Mouse (Mus musculus) CH12.LX (cell line): ENCODE data around the gene Tubb2b. TPM values are rescaled to one million over a fixed set of nuclear protein-coding genes. Genes with fewer than 3 reads are reported as not detected.

Source experiments
- DNase-seq: peaks from one replicate; pipeline ENCODE4 v3.0.0-alpha.2; 2013; ENCODE audit errors: extremely low read depth
- H3K27ac ChIP-seq: 2 replicates; pipeline ENCODE4 v1.5.1; 2012; ENCODE audit warnings: low read depth, mild to moderate bottlenecking, control low read depth, moderate library complexity; ENCODE audit not compliant: insufficient read depth
- H3K27me3 ChIP-seq: replicated peaks from 2 replicates; pipeline ENCODE3; 2012; ENCODE audit warnings: inconsistent platforms
- H3K36me3 ChIP-seq, 2 experiments: replicated peaks in 1 of 2; 2 replicates each; pipeline versions ENCODE3 to v1.6.1; 2012; ENCODE audit warnings: inconsistent platforms in 1 of 2, low read length in 1 of 2, mild to moderate bottlenecking in 1 of 2, mixed read lengths in 1 of 2, moderate library complexity in 1 of 2; ENCODE audit not compliant: control insufficient read depth in 1 of 2, insufficient read depth in 1 of 2
- H3K4me1 ChIP-seq, 2 experiments: 2 replicates each; pipeline ENCODE4 v1.6.1; 2012; ENCODE audit warnings: inconsistent platforms in 1 of 2, moderate library complexity in 1 of 2; ENCODE audit not compliant: insufficient read depth in 2 of 2, control insufficient read depth in 1 of 2
- H3K4me2 ChIP-seq: 2 replicates; pipeline ENCODE4 v1.6.1; 2012; ENCODE audit warnings: low read depth, mild to moderate bottlenecking, control low read depth; ENCODE audit not compliant: poor library complexity, insufficient read depth, severe bottlenecking
- H3K4me3 ChIP-seq, 3 experiments: fragments of 150-350 bp in 1 of 3; sonication (generic) in 1 of 3; replicated peaks in 1 of 3; 2 replicates each; pipeline versions ENCODE3 to v1.5.1; 2011 to 2012; ENCODE audit warnings: low read depth in 2 of 3, low read length in 2 of 3, mild to moderate bottlenecking in 2 of 3, moderate library complexity in 2 of 3, control low read depth in 1 of 3, improper control_type of control experiment in 1 of 3, inconsistent platforms in 1 of 3, mixed read lengths in 1 of 3; ENCODE audit not compliant: poor library complexity in 1 of 3
- H3K79me2 ChIP-seq: replicated peaks from 2 replicates; pipeline ENCODE4 v1.6.1; 2012; ENCODE audit warnings: mild to moderate bottlenecking, moderate library complexity; ENCODE audit not compliant: control insufficient read depth, poor library complexity, insufficient read depth, severe bottlenecking; ENCODE audit errors: extremely low read depth
- H3K9ac ChIP-seq: 2 replicates; pipeline ENCODE4 v1.6.1; 2012; ENCODE audit warnings: low read depth, mild to moderate bottlenecking, control low read depth, moderate library complexity; ENCODE audit not compliant: insufficient read depth
- H3K9me3 ChIP-seq: replicated peaks from 2 replicates; pipeline ENCODE3; 2012; ENCODE audit warnings: low read length, inconsistent platforms, mixed read lengths
- CHD1 ChIP-seq: IDR thresholded peaks from 2 replicates; pipeline ENCODE4 v1.6.1; 2012; ENCODE audit warnings: low read depth, low read length, improper control_type of control experiment, inconsistent platforms
- CHD2 ChIP-seq: IDR thresholded peaks from 2 replicates; pipeline ENCODE4 v1.6.1; 2011; ENCODE audit warnings: low read length, improper control_type of control experiment
- EP300 ChIP-seq: IDR thresholded peaks from 2 replicates; pipeline ENCODE4 v1.6.1; 2011; ENCODE audit warnings: low read length, improper control_type of control experiment
- ETS1 ChIP-seq: conservative IDR thresholded peaks from 2 replicates; pipeline ENCODE4 v1.6.1; 2012; ENCODE audit warnings: low read depth, mild to moderate bottlenecking, inconsistent platforms, low read length, improper control_type of control experiment, moderate library complexity
- HCFC1 ChIP-seq: IDR thresholded peaks from 2 replicates; pipeline ENCODE4 v1.6.1; 2012; ENCODE audit warnings: low read depth, mild to moderate bottlenecking, inconsistent platforms, low read length, improper control_type of control experiment
- JUN ChIP-seq: IDR thresholded peaks from 2 replicates; pipeline ENCODE4 v1.6.1; 2011; ENCODE audit warnings: low read depth, mild to moderate bottlenecking, low read length, improper control_type of control experiment, moderate library complexity; ENCODE audit not compliant: insufficient read depth
- MAZ ChIP-seq: IDR thresholded peaks from 2 replicates; pipeline ENCODE4 v1.6.1; 2012; ENCODE audit warnings: low read depth, mild to moderate bottlenecking, inconsistent platforms, low read length, improper control_type of control experiment, moderate library complexity
- MEF2A ChIP-seq: IDR thresholded peaks from 2 replicates; pipeline ENCODE4 v1.6.1; 2014; ENCODE audit warnings: low read depth, mild to moderate bottlenecking, inconsistent platforms, low read length, improper control_type of control experiment, borderline replicate concordance
- MXI1 ChIP-seq: IDR thresholded peaks from 2 replicates; pipeline ENCODE4 v1.6.1; 2011; ENCODE audit warnings: mild to moderate bottlenecking, low read depth, low read length, improper control_type of control experiment
- NRF1 ChIP-seq: IDR thresholded peaks from 2 replicates; pipeline ENCODE4 v1.6.1; 2014; ENCODE audit warnings: low read depth, mild to moderate bottlenecking, inconsistent platforms, low read length, improper control_type of control experiment, moderate library complexity
- POLR2A ChIP-seq: IDR thresholded peaks from 2 replicates; pipeline ENCODE4 v1.6.1; 2011; ENCODE audit warnings: low read depth, mild to moderate bottlenecking, improper control_type of control experiment, low read length
- POLR2AphosphoS2 ChIP-seq: IDR thresholded peaks from 2 replicates; pipeline ENCODE4 v1.6.1; 2011; ENCODE audit warnings: low read depth, low read length, improper control_type of control experiment
- RAD21 ChIP-seq: IDR thresholded peaks from 2 replicates; pipeline ENCODE4 v1.6.1; 2011; ENCODE audit warnings: low read depth, mild to moderate bottlenecking, low read length, improper control_type of control experiment, moderate library complexity
- SIN3A ChIP-seq: IDR thresholded peaks from 2 replicates; pipeline ENCODE4 v1.6.1; 2012; ENCODE audit warnings: low read length, improper control_type of control experiment, inconsistent platforms
- TBP ChIP-seq: conservative IDR thresholded peaks from 2 replicates; pipeline ENCODE4 v1.6.1; 2011; ENCODE audit warnings: low read depth, low read length, improper control_type of control experiment
- TCF12 ChIP-seq: IDR thresholded peaks from 2 replicates; pipeline ENCODE4 v1.6.1; 2014; ENCODE audit warnings: low read depth, mild to moderate bottlenecking, inconsistent platforms, low read length, improper control_type of control experiment
- UBTF ChIP-seq: IDR thresholded peaks from 2 replicates; pipeline ENCODE4 v1.6.1; 2012; ENCODE audit warnings: low read depth, mild to moderate bottlenecking, inconsistent platforms, low read length, improper control_type of control experiment, moderate library complexity
- ZC3H11A ChIP-seq: IDR thresholded peaks from 2 replicates; pipeline ENCODE4 v1.6.1; 2012; ENCODE audit warnings: low read depth, mild to moderate bottlenecking, inconsistent platforms, low read length, improper control_type of control experiment
- ZKSCAN1 ChIP-seq: IDR thresholded peaks from 2 replicates; pipeline ENCODE4 v1.6.1; 2012; ENCODE audit warnings: low read depth, inconsistent platforms, low read length, improper control_type of control experiment, borderline replicate concordance
- ZMIZ1 ChIP-seq: IDR thresholded peaks from 2 replicates; pipeline ENCODE4 v1.6.1; 2012; ENCODE audit warnings: low read depth, mild to moderate bottlenecking, inconsistent platforms, low read length, improper control_type of control experiment
- ZNF384 ChIP-seq: IDR thresholded peaks from 2 replicates; pipeline ENCODE4 v1.6.1; 2012; ENCODE audit warnings: low read depth, low read length, improper control_type of control experiment, inconsistent platforms
- dilution Hi-C: fragments of 300-500 bp; cut with MboI; formaldehyde crosslinking; loops from 2 replicates; pipeline ENCODE4 v1.14.3; 2020; ENCODE audit warnings: low sequenced_read_pairs; ENCODE audit not compliant: extremely low pct_unique_long_range_greater_than_20kb, extremely low pct_ligation_motif_present
- in situ Hi-C: fragments of 300-500 bp; cut with MboI; formaldehyde crosslinking; loops from 3 replicates; pipeline ENCODE4 v1.14.3; 2019; ENCODE audit warnings: low sequenced_read_pairs, low pct_ligation_motif_present, low pct_unique_long_range_greater_than_20kb, mixed read lengths
- polyA plus RNA-seq: library from polyadenylated mRNA; unstranded; fragments of >175 nt; gene quantifications from 2 replicates; pipeline ENCODE4 v1.2.1, GENCODE M21; 2012; ENCODE audit warnings: low read depth; ENCODE audit not compliant: insufficient read length
- total RNA-seq, 2 experiments: library from RNA; depleted of rRNA; stranded (reverse); fragments of 300-350 nt in 1 of 2; fragments of >200 nt in 1 of 2; gene quantifications; 2 replicates each; pipeline ENCODE4 v1.2.3; 2012 to 2014

The Tubb2b gene
- total and polyA plus RNA-seq, 3 experiments = 33.6 to 49.8 (median 38.4) TPM

DNA sequence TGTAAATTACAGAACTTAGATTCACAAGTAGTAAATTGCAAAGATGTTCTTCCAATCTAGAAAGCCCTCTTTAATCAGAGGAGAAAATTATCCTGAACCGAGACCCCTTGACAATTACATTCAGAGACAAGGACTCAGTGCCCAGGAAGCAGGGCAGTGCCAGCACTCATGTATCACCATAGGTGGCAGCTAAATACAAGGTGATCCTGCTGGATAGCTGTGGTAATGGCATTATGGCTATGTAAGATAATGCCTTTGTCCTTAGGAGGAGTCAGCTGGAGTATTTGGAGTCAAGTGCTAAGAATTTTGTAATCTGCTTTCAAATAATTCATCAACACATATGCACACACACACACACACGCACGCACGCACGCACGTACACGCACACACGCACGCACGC, 29.0 kb downstream of the Tubb2b start:
- in situ Hi-C loops (no loop called here), dilution Hi-C loops (no loop called here)
- Histone ChIP-seq H3K4me3 (no peak overlapping the region), H3K79me2 (no peaks in the 10 kb centered on the region), H3K9me3 (no peaks in the 10 kb centered on the region), H3K9ac (no peak overlapping the region), H3K4me2 (no peak overlapping the region), H3K36me3 (no peaks in the 10 kb centered on the region)
- no peak for DNase-seq
- no peak for TF ChIP-seq ETS1
- TF ChIP-seq POLR2AphosphoS2 = no peak
- no peak for TF ChIP-seq ZMIZ1
- TF ChIP-seq HCFC1 = no peak
- no peak for TF ChIP-seq POLR2A
- TF ChIP-seq RAD21 = no peak
- TF ChIP-seq, all 38 proteins: peak for 0
- H3K4me1 ChIP-seq = peaks cover 3 to 14% of the 10 kb centered on the region in 2 experiments; a peak in 3 of 4 replicates
- no peaks in the 10 kb centered on the region for H3K27me3 ChIP-seq
- no peak overlapping the region for H3K27ac ChIP-seq

DNA sequence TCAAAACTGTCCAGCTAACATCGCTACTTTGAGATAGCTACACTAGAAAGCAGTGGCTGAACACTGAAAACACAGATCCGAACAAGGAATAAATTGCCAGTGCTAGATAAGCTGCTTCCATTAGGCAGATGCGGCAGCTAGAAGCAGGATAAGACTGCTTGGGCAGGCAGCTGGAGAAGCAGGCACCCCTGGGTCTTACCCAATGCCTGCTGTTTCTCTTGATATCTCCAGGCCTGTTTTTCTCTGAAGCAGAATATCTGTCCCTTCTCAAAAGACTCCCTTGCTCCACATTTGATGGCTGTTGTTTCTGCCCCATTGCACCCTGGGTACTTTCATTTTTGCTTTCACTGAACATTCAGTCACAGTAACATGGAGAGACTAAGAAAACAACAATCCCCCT, 29.5 kb downstream of the Tubb2b start:
- H3K4me1 ChIP-seq = peaks cover 3 to 11% of the 10 kb centered on the region in 2 experiments; a peak in 3 of 4 replicates
- no peaks in the 10 kb centered on the region for H3K27me3 ChIP-seq
- no peaks in the 10 kb centered on the region for H3K36me3 ChIP-seq
- no peaks in the 10 kb centered on the region for H3K79me2 ChIP-seq
- no peak for TF ChIP-seq SIN3A
- no peak for TF ChIP-seq ZKSCAN1
- TF ChIP-seq TCF12 = no peak
- no peak for TF ChIP-seq TBP
- TF ChIP-seq UBTF = no peak
- TF ChIP-seq MXI1 = no peak
- TF ChIP-seq POLR2A = no peak
- TF ChIP-seq EP300 = no peak
- no peak for TF ChIP-seq CHD1
- no peak for TF ChIP-seq ETS1
- TF ChIP-seq NRF1 = no peak
- TF ChIP-seq MEF2A = no peak
- TF ChIP-seq ZNF384 = no peak
- TF ChIP-seq ZC3H11A = no peak
- TF ChIP-seq JUN = no peak
- TF ChIP-seq MAZ = no peak
- TF ChIP-seq CHD2 = no peak
- in situ Hi-C loops = no loop called here
- no peak overlapping the region for H3K9ac ChIP-seq
- H3K27ac ChIP-seq = no peak overlapping the region
- no peak for DNase-seq
- no peaks in the 10 kb centered on the region for H3K9me3 ChIP-seq
- H3K4me3 ChIP-seq = no peak overlapping the region
- H3K4me2 ChIP-seq = no peak overlapping the region
- dilution Hi-C loops = no loop called here
